Mouse (Mus musculus): ENCODE data around the gene F13b. TPM values are rescaled to one million over a fixed set of nuclear protein-coding genes. Genes with fewer than 3 reads are reported as not detected.

F13b gene
- total RNA-seq, 1 experiment = not detected

DNA sequence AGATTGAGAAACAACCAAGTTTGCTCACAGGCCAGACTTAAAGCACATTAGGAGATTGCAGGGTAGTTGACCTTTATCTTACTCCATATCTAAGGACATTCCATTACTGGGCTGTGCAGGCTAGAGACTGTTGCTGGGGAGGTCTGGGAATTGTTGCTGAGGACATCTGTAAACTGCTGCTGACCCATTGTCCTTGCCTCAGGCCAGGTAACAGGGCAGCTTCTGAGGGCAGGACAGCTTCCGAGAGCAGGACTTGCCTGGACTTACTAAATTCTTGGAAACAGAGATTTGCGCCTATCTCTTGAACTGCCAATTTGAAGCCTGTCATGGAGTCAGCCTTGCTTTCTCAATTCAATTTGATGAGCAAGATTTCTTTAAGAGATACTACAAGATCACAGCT lies 6.1 kb upstream of the F13b start:
- DNase-seq (ENCODE audit: low read depth, low spot score) = no peak
- no peak for TF ChIP-seq MAFK (IDR thresholded peaks at IDR 0.05; ENCODE audit: insufficient read depth, low read depth, low read length)
- no peak for TF ChIP-seq ZC3H11A (IDR thresholded peaks at IDR 0.05; ENCODE audit: borderline replicate concordance, low read depth, low read length)
- TF ChIP-seq HCFC1 (IDR thresholded peaks at IDR 0.05; ENCODE audit: borderline replicate concordance, insufficient read depth, low read length) = no peak
- no peak for TF ChIP-seq ZNF384 (IDR thresholded peaks at IDR 0.05; ENCODE audit: low read depth, low read length)
- TF ChIP-seq CHD2 (IDR thresholded peaks at IDR 0.05; ENCODE audit: low read depth, low read length) = no peak
- Histone ChIP-seq H3K27ac (ENCODE audit: insufficient read depth, low read depth, low read length, poor library complexity, severe bottlenecking) (peak overlapping the region; percentile 97), H3K36me3 (ENCODE audit: control insufficient read depth, insufficient read depth, low read length, poor library complexity, severe bottlenecking) (peaks cover 4% of the 10 kb centered on the region), H3K9ac (ENCODE audit: insufficient read depth, low read depth, low read length, poor library complexity, severe bottlenecking) (0 out of 2 replicates have a peak overlapping the region, but pooled peaks have one; percentile 7), H3K9me3 (ENCODE audit: control insufficient read depth, insufficient read depth, low read depth, low read length) (no peaks in the 10 kb centered on the region), H3K4me3 (ENCODE audit: insufficient read depth in 1 of 2, low read depth in 1 of 2, low read length in 2 of 2, poor library complexity in 1 of 2, severe bottlenecking in 1 of 2) (no peak overlapping the region), H3K4me1 (ENCODE audit: control insufficient read depth in 2 of 2, insufficient read depth in 2 of 2, low read length in 2 of 2, poor library complexity in 1 of 2) (peaks cover 13 to 26% of the 10 kb centered on the region in 2 experiments)
- in situ Hi-C loops (cut with MboI; ENCODE audit: low sequenced_read_pairs in 2 of 2, unreplicated experiment in 2 of 2) = no loop called here

GRCm38 (mm10) chr1:139496212-139496611 lies 5.3 kb upstream of the F13b start:
- H3K9ac ChIP-seq (ENCODE audit: insufficient read depth, low read depth, low read length, poor library complexity, severe bottlenecking) = no peak overlapping the region
- H3K4me1 ChIP-seq (ENCODE audit: control insufficient read depth in 2 of 2, insufficient read depth in 2 of 2, low read length in 2 of 2, poor library complexity in 1 of 2) = peaks cover 13 to 26% of the 10 kb centered on the region in 2 experiments
- H3K36me3 ChIP-seq (ENCODE audit: control insufficient read depth, insufficient read depth, low read length, poor library complexity, severe bottlenecking) = peaks cover 2% of the 10 kb centered on the region
- H3K9me3 ChIP-seq (ENCODE audit: control insufficient read depth, insufficient read depth, low read depth, low read length) = no peaks in the 10 kb centered on the region
- H3K4me3 ChIP-seq (ENCODE audit: insufficient read depth in 1 of 2, low read depth in 1 of 2, low read length in 2 of 2, poor library complexity in 1 of 2, severe bottlenecking in 1 of 2) = no peak overlapping the region
- peak overlapping the region; percentile 97; the same call in 1 of the 2 replicates for H3K27ac ChIP-seq (ENCODE audit: insufficient read depth, low read depth, low read length, poor library complexity, severe bottlenecking)
- DNase-seq (ENCODE audit: low read depth, low spot score) = no peak
- in situ Hi-C loops (cut with MboI; ENCODE audit: low sequenced_read_pairs in 2 of 2, unreplicated experiment in 2 of 2) = no loop called here
- TF ChIP-seq ZNF384 (IDR thresholded peaks at IDR 0.05; ENCODE audit: low read depth, low read length) = peak; percentile 81
- no peak for TF ChIP-seq CHD2 (IDR thresholded peaks at IDR 0.05; ENCODE audit: low read depth, low read length)
- TF ChIP-seq ZC3H11A (IDR thresholded peaks at IDR 0.05; ENCODE audit: borderline replicate concordance, low read depth, low read length) = no peak
- no peak for TF ChIP-seq HCFC1 (IDR thresholded peaks at IDR 0.05; ENCODE audit: borderline replicate concordance, insufficient read depth, low read length)

GRCm38 (mm10) chr1:139499751-139500150 lies 1.8 kb upstream of the F13b start:
- peaks cover 13 to 21% of the 10 kb centered on the region in 2 experiments for H3K4me1 ChIP-seq (ENCODE audit: control insufficient read depth in 2 of 2, insufficient read depth in 2 of 2, low read length in 2 of 2, poor library complexity in 1 of 2)
- H3K36me3 ChIP-seq (ENCODE audit: control insufficient read depth, insufficient read depth, low read length, poor library complexity, severe bottlenecking) = no peaks in the 10 kb centered on the region
- no peak for DNase-seq (ENCODE audit: low read depth, low spot score)
- no peak overlapping the region for H3K4me3 ChIP-seq (ENCODE audit: insufficient read depth in 1 of 2, low read depth in 1 of 2, low read length in 2 of 2, poor library complexity in 1 of 2, severe bottlenecking in 1 of 2)
- TF ChIP-seq CHD2 (IDR thresholded peaks at IDR 0.05; ENCODE audit: low read depth, low read length) = no peak
- TF ChIP-seq MAFK (IDR thresholded peaks at IDR 0.05; ENCODE audit: insufficient read depth, low read depth, low read length) = no peak
- no peak for TF ChIP-seq ZNF384 (IDR thresholded peaks at IDR 0.05; ENCODE audit: low read depth, low read length)
- no peak for TF ChIP-seq HCFC1 (IDR thresholded peaks at IDR 0.05; ENCODE audit: borderline replicate concordance, insufficient read depth, low read length)
- TF ChIP-seq ZC3H11A (IDR thresholded peaks at IDR 0.05; ENCODE audit: borderline replicate concordance, low read depth, low read length) = no peak
- H3K9me3 ChIP-seq (ENCODE audit: control insufficient read depth, insufficient read depth, low read depth, low read length) = no peaks in the 10 kb centered on the region
- H3K9ac ChIP-seq (ENCODE audit: insufficient read depth, low read depth, low read length, poor library complexity, severe bottlenecking) = no peak overlapping the region
- peak overlapping the region; percentile 69; the same call in 1 of the 2 replicates for H3K27ac ChIP-seq (ENCODE audit: insufficient read depth, low read depth, low read length, poor library complexity, severe bottlenecking)
- in situ Hi-C loops (cut with MboI; ENCODE audit: low sequenced_read_pairs in 2 of 2, unreplicated experiment in 2 of 2) = no loop called here

DNA sequence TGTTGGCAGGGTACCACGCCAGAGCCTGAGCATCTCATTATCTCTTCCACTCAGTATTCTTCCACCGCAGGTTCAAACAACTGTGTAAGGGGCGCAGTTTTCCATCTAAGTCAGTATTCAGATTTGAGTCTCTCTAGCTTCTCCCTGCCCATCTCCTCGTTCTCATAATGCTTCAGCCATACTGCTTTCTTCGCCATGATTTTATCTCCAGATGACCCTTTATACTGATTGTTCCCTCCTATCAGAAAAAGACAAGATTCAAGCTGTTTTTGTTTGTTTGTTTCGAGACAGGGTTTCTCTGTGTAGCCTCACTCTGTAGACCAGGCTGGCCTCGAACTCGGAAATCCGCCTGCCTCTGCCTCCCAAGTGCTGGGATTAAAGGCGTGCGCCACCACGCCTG lies 13.1 kb downstream of the F13b start:
- H3K4me3 ChIP-seq (ENCODE audit: insufficient read depth in 1 of 2, low read depth in 1 of 2, low read length in 2 of 2, poor library complexity in 1 of 2, severe bottlenecking in 1 of 2) = no peak overlapping the region
- TF ChIP-seq ZC3H11A (IDR thresholded peaks at IDR 0.05; ENCODE audit: borderline replicate concordance, low read depth, low read length) = no peak
- TF ChIP-seq HCFC1 (IDR thresholded peaks at IDR 0.05; ENCODE audit: borderline replicate concordance, insufficient read depth, low read length) = no peak
- TF ChIP-seq CHD2 (IDR thresholded peaks at IDR 0.05; ENCODE audit: low read depth, low read length) = no peak
- TF ChIP-seq ZNF384 (IDR thresholded peaks at IDR 0.05; ENCODE audit: low read depth, low read length) = no peak
- in situ Hi-C loops (cut with MboI; ENCODE audit: low sequenced_read_pairs in 2 of 2, unreplicated experiment in 2 of 2) = no loop called here
- no peaks in the 10 kb centered on the region for H3K4me1 ChIP-seq (ENCODE audit: control insufficient read depth in 2 of 2, insufficient read depth in 2 of 2, low read length in 2 of 2, poor library complexity in 1 of 2)
- H3K9ac ChIP-seq (ENCODE audit: insufficient read depth, low read depth, low read length, poor library complexity, severe bottlenecking) = no peak overlapping the region
- no peaks in the 10 kb centered on the region for H3K36me3 ChIP-seq (ENCODE audit: control insufficient read depth, insufficient read depth, low read length, poor library complexity, severe bottlenecking)
- no peak for DNase-seq (ENCODE audit: low read depth, low spot score)
- no peak overlapping the region for H3K27ac ChIP-seq (ENCODE audit: insufficient read depth, low read depth, low read length, poor library complexity, severe bottlenecking)
- H3K9me3 ChIP-seq (ENCODE audit: control insufficient read depth, insufficient read depth, low read depth, low read length) = no peaks in the 10 kb centered on the region

GRCm38 (mm10) chr1:139548536-139548935 lies 47.0 kb downstream of the F13b start:
- no peak overlapping the region for H3K27ac ChIP-seq (ENCODE audit: insufficient read depth, low read depth, low read length, poor library complexity, severe bottlenecking)
- H3K4me1 ChIP-seq (ENCODE audit: control insufficient read depth in 2 of 2, insufficient read depth in 2 of 2, low read length in 2 of 2, poor library complexity in 1 of 2) = no peaks in the 10 kb centered on the region
- H3K36me3 ChIP-seq (ENCODE audit: control insufficient read depth, insufficient read depth, low read length, poor library complexity, severe bottlenecking) = no peaks in the 10 kb centered on the region
- TF ChIP-seq HCFC1 (IDR thresholded peaks at IDR 0.05; ENCODE audit: borderline replicate concordance, insufficient read depth, low read length) = no peak
- no peak overlapping the region for H3K9ac ChIP-seq (ENCODE audit: insufficient read depth, low read depth, low read length, poor library complexity, severe bottlenecking)
- in situ Hi-C loops (cut with MboI; ENCODE audit: low sequenced_read_pairs in 2 of 2, unreplicated experiment in 2 of 2) = no loop called here
- no peak overlapping the region for H3K4me3 ChIP-seq (ENCODE audit: insufficient read depth in 1 of 2, low read depth in 1 of 2, low read length in 2 of 2, poor library complexity in 1 of 2, severe bottlenecking in 1 of 2)
- H3K9me3 ChIP-seq (ENCODE audit: control insufficient read depth, insufficient read depth, low read depth, low read length) = no peaks in the 10 kb centered on the region
- DNase-seq (ENCODE audit: low read depth, low spot score) = no peak
